ENCODE assay signal across 8 mouse cellular contexts in genomic region chr17:85949919-85950505, GRCm38 (mm10).
DNase-seq lines count a peak whose midpoint lies in the region; ATAC-seq and TF ChIP-seq lines count a peak whose summit lies in the region.

No protein-coding gene starts in this region.

- no peaks in the 10 kb centered on the region for H3K36me3 ChIP-seq in kidney, adult 2 months (ENCODE audit: control insufficient read depth, insufficient read depth, low read length)
- H3K36me3 ChIP-seq in hindbrain, embryonic 10.5 days, result no peaks in the 10 kb centered on the region
- H3K36me3 ChIP-seq in midbrain, embryonic 13.5 days, result no peaks in the 10 kb centered on the region
- H3K36me3 ChIP-seq in intestine, postnatal 0 days (ENCODE audit: control insufficient read depth, insufficient read depth), result no peaks in the 10 kb centered on the region

- no peak for TF ChIP-seq POLR2A in kidney, adult 2 months (IDR thresholded peaks at IDR 0.05; ENCODE audit: low read depth, low read length)

- H3K27me3 ChIP-seq in kidney, adult 2 months (replicated peaks; ENCODE audit: control insufficient read depth, insufficient read depth, low read length), result no peaks in the 10 kb centered on the region
- H3K27me3 ChIP-seq in hindbrain, embryonic 10.5 days (ENCODE audit: insufficient read depth, poor library complexity, severe bottlenecking), result peaks cover 19% of the 10 kb centered on the region
- peaks cover 8% of the 10 kb centered on the region; the same call in 1 of the 2 replicates for H3K27me3 ChIP-seq in midbrain, embryonic 13.5 days
- H3K27me3 ChIP-seq in intestine, postnatal 0 days (replicated peaks; ENCODE audit: control insufficient read depth, insufficient read depth, low read length), result no peaks in the 10 kb centered on the region

- no peaks in the 10 kb centered on the region for H3K4me1 ChIP-seq in kidney, adult 2 months (ENCODE audit: control insufficient read depth, insufficient read depth, low read length)
- H3K4me1 ChIP-seq in hindbrain, embryonic 10.5 days (replicated peaks), result peaks cover 25% of the 10 kb centered on the region
- peaks cover 14% of the 10 kb centered on the region for H3K4me1 ChIP-seq in midbrain, embryonic 13.5 days (replicated peaks)
- no peaks in the 10 kb centered on the region for H3K4me1 ChIP-seq in intestine, postnatal 0 days (replicated peaks; ENCODE audit: control insufficient read depth, insufficient read depth, low read length)

- H3K27ac ChIP-seq in kidney, adult 2 months (ENCODE audit: insufficient read depth, low read depth, low read length), result no peak overlapping the region
- H3K27ac ChIP-seq in hindbrain, embryonic 10.5 days, result peak overlapping the region; percentile 50; the same call in 1 of the 2 replicates
- peak overlapping the region; percentile 40; the same call in 1 of the 2 replicates for H3K27ac ChIP-seq in midbrain, embryonic 13.5 days
- no peak overlapping the region for H3K27ac ChIP-seq in intestine, postnatal 0 days (ENCODE audit: low read depth, low read length)

- ATAC-seq in midbrain, embryonic 13.5 days, result peak; percentile 89
- ATAC-seq in erythroid progenitor cell, adult 5-6 weeks (replicated peaks; ENCODE audit: low FRiP score, poor library complexity, severe bottlenecking), result no peak
- no peak for ATAC-seq in intestine, postnatal 0 days

- peak overlapping the region; percentile 13 for H3K4me2 ChIP-seq in midbrain, embryonic 13.5 days (replicated peaks)
- H3K4me2 ChIP-seq in intestine, postnatal 0 days (replicated peaks; ENCODE audit: low read depth), result no peak overlapping the region

- no peak for TF ChIP-seq CTCF in kidney, adult 2 months (conservative IDR thresholded peaks at IDR 0.05; ENCODE audit: insufficient read depth, insufficient read length, low read depth, low read length)
- no peak for TF ChIP-seq CTCF in intestine, postnatal 0 days (IDR thresholded peaks at IDR 0.05; ENCODE audit: low read depth)

- DNase-seq in kidney, postnatal 10 days, result peak; percentile 35
- DNase-seq in kidney, adult 2 months, result no peak
- DNase-seq in embryo, embryonic 11 days, result peak; percentile 64
- peak; percentile 64 for DNase-seq in hindbrain, embryonic 10.5 days (ENCODE audit: low spot score)
- no peak for DNase-seq in T-cell, adult 2 months (ENCODE audit: low spot score)

- WGBS in kidney, adult 2 months, result 44% methylated on average over 14 of the region's 14 CpGs
- WGBS in hindbrain, embryonic 10.5 days, result 25% methylated on average over 14 of the region's 14 CpGs
- 29% methylated on average over 14 of the region's 14 CpGs for WGBS in midbrain, embryonic 13.5 days
- WGBS in intestine, postnatal 0 days, result 64% methylated on average over 14 of the region's 14 CpGs

- H3K4me3 ChIP-seq in kidney, adult 2 months (ENCODE audit: insufficient read depth, low read depth, low read length), result no peak overlapping the region
- no peak overlapping the region for H3K4me3 ChIP-seq in hindbrain, embryonic 10.5 days
- H3K4me3 ChIP-seq in midbrain, embryonic 13.5 days (replicated peaks), result no peak overlapping the region
- H3K4me3 ChIP-seq in intestine, postnatal 0 days (ENCODE audit: low read depth, low read length), result no peak overlapping the region

- H3K9me3 ChIP-seq in hindbrain, embryonic 10.5 days, result no peaks in the 10 kb centered on the region
- H3K9me3 ChIP-seq in midbrain, embryonic 13.5 days, result no peaks in the 10 kb centered on the region
- H3K9me3 ChIP-seq in intestine, postnatal 0 days (ENCODE audit: control insufficient read depth), result no peaks in the 10 kb centered on the region

- H3K9ac ChIP-seq in midbrain, embryonic 13.5 days (replicated peaks), result no peak overlapping the region
- H3K9ac ChIP-seq in intestine, postnatal 0 days (ENCODE audit: low read depth, low read length), result no peak overlapping the region

Comparison
In these comparisons a context has a peak if more than half of its experiments do, and no peak if none do; other contexts are left out.
1. DNase-seq: peak in kidney, postnatal 10 days (single experiment), embryo, embryonic 11 days (single experiment) and hindbrain, embryonic 10.5 days (single experiment); none in kidney, adult 2 months (single experiment) and T-cell, adult 2 months (single experiment).
2. H3K27ac ChIP-seq: peak in hindbrain, embryonic 10.5 days (single experiment) and midbrain, embryonic 13.5 days (single experiment); none in kidney, adult 2 months (single experiment) and intestine, postnatal 0 days (single experiment).